Mouse (Mus musculus) heart, embryonic 10.5 days (tissue): Measurements from ENCODE around the gene Spsb4. TPM values are rescaled to one million over a fixed set of nuclear protein-coding genes. Genes with fewer than 3 reads are reported as not detected.

Experiments used
- DNase-seq: peaks from one replicate; pipeline ENCODE4 v3.0.0-alpha.2; 2017; ENCODE audit warnings: low spot score
- H3K27ac ChIP-seq: fragments of 300-500 bp; sonication (generic); 2 replicates; pipeline ENCODE4 v1.5.1; 2016; ENCODE audit warnings: mild to moderate bottlenecking
- H3K27me3 ChIP-seq: fragments of 300-500 bp; sonication (generic); 2 replicates; pipeline ENCODE4 v1.6.1; 2016; ENCODE audit warnings: mild to moderate bottlenecking; ENCODE audit not compliant: poor library complexity, insufficient read depth, severe bottlenecking
- H3K36me3 ChIP-seq: fragments of 300-500 bp; sonication (generic); 2 replicates; pipeline ENCODE4 v1.6.1; 2016; ENCODE audit warnings: mild to moderate bottlenecking, moderate library complexity
- H3K4me1 ChIP-seq: fragments of 300-500 bp; sonication (generic); 2 replicates; pipeline ENCODE4 v1.6.1; 2016; ENCODE audit warnings: mild to moderate bottlenecking
- H3K4me3 ChIP-seq: fragments of 300-500 bp; sonication (generic); 2 replicates; pipeline ENCODE4 v1.5.1; 2016; ENCODE audit warnings: mild to moderate bottlenecking, moderate library complexity
- H3K9me3 ChIP-seq: fragments of 300-500 bp; sonication (generic); 2 replicates; pipeline ENCODE4 v1.6.1; 2016; ENCODE audit warnings: mild to moderate bottlenecking, moderate library complexity
- WGBS: fragments of 180-500 bp; shearing (Covaris S2); methylation state at CpG from one replicate; pipeline ENCODE4 v1.1.7; 2016; 5-methylcytosine and 5-hydroxymethylcytosine counted together
- polyA plus RNA-seq: library from polyadenylated mRNA; unstranded; fragments of >200 nt; fragmentation: Nextera tagmentation; extraction: Ambion mirVana; gene quantifications from 2 replicates; pipeline ENCODE4 v1.2.1, GENCODE M21; 2016

Gene Spsb4
- polyA plus RNA-seq, 1 experiment from 2014 or later, result 53.5 TPM

- H3K4me1 ChIP-seq, result no peaks in the 10 kb centered on the region
- no peaks in the 10 kb centered on the region for H3K9me3 ChIP-seq
- H3K27ac ChIP-seq, result no peak overlapping the region
- WGBS, result 77% methylated on average over 12 of the region's 12 CpGs
- H3K4me3 ChIP-seq, result no peak overlapping the region
- no peaks in the 10 kb centered on the region for H3K36me3 ChIP-seq
- no peaks in the 10 kb centered on the region for H3K27me3 ChIP-seq
- DNase-seq, result no peak
Observed at GRCm38 (mm10) chr9:97027361-97027760, 8.7 kb upstream of the Spsb4 start.

DNA sequence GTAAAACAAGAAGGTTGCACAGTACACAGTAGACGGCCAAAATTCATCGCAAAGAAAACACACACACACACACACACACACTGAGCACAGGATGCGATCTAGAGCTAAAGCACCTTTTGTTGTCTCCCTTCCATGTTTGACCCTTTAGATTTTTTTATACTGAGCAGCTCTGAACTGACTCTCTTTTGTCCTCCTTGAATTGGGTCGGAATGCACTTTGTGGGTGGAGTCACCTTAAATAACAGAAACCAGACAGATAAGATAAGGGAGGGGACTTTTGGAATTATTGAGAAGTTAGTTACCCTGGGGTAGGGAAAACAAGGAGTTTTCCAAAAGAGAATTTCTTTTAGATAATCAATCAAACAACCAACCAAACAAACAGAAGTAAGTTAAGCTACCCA, 7.4 kb upstream of the Spsb4 start:
- 76% methylated on average over 4 of the region's 4 CpGs for WGBS
- no peak for DNase-seq
- Histone ChIP-seq H3K27me3 (no peaks in the 10 kb centered on the region), H3K4me1 (no peaks in the 10 kb centered on the region), H3K4me3 (no peak overlapping the region), H3K9me3 (no peaks in the 10 kb centered on the region), H3K36me3 (no peaks in the 10 kb centered on the region), H3K27ac (no peak overlapping the region)

DNA sequence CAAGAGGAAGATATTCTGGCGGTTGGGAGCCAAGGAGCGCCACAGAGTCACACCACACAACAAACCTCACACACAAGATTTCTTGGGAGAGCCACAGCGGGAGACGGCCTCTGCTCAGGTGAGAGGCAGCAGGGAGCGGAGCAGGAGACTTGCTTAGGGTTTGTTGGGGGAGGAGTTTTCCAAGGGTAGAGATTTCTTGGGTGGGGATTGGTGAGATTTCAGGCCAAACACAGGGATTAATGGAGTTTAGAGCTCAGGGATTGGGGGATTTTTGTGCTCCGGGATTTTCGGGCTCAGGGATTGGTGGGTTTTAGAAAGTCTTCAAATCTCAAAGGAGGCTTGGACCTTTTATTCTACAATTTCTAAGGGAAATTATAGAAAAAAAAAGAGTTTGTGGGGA, 5.8 kb upstream of the Spsb4 start:
- H3K4me1 ChIP-seq, result peaks cover 2% of the 10 kb centered on the region; the same call in 1 of the 2 replicates
- no peaks in the 10 kb centered on the region for H3K36me3 ChIP-seq
- no peak overlapping the region for H3K4me3 ChIP-seq
- 59% methylated on average over 7 of the region's 7 CpGs for WGBS
- no peak overlapping the region for H3K27ac ChIP-seq
- no peaks in the 10 kb centered on the region for H3K9me3 ChIP-seq
- peaks cover 7% of the 10 kb centered on the region for H3K27me3 ChIP-seq
- DNase-seq, result no peak

GRCm38 (mm10) chr9:97022948-97023347, 4.3 kb upstream of the Spsb4 start:
- H3K36me3 ChIP-seq, result no peaks in the 10 kb centered on the region
- WGBS, result 91% methylated on average over 4 of the region's 4 CpGs

GRCm38 (mm10) chr9:97022371-97022770, 3.7 kb upstream of the Spsb4 start:
- Histone ChIP-seq H3K27me3 (peaks cover 9% of the 10 kb centered on the region), H3K4me3 (no peak overlapping the region), H3K4me1 (peaks cover 22% of the 10 kb centered on the region), H3K27ac (no peak overlapping the region), H3K9me3 (no peaks in the 10 kb centered on the region), H3K36me3 (no peaks in the 10 kb centered on the region)
- 86% methylated on average over 5 of the region's 5 CpGs for WGBS
- peak; percentile 62 for DNase-seq

More at GRCm38 (mm10) chr9:97022948-97023347, 4.3 kb upstream of the Spsb4 start:
- Histone ChIP-seq H3K27me3 (peaks cover 9% of the 10 kb centered on the region), H3K4me1 (peaks cover 17% of the 10 kb centered on the region), H3K9me3 (no peaks in the 10 kb centered on the region), H3K27ac (no peak overlapping the region), H3K4me3 (no peak overlapping the region)
- DNase-seq, result peak; percentile 60

- no peak overlapping the region for H3K4me3 ChIP-seq
Observed at GRCm38 (mm10) chr9:97020152-97020551, 1.5 kb upstream of the Spsb4 start.

DNA sequence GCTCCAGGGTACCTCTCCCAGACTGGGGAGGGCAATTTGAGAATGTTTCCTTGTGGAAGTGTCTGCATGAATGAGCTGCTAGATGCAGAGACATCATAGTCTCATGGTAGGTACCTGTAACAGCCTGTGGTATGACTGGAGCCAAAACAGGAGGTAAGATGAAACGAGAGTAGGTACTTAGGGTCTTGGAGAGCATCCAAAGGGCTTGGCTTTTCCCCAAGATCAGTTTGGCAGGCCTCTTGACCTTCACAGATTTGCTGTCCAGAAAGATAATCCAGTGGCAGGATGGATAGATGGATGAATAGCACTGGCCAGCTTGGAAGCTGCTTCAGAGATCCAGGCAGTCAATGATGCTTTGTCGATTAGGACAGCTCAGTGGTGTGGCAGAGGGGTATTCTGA, 1.0 kb upstream of the Spsb4 start:
- WGBS, result 62% methylated on average over 2 of the region's 2 CpGs
- H3K27ac ChIP-seq, result no peak overlapping the region
- no peak for DNase-seq
- H3K27me3 ChIP-seq, result peaks cover 9% of the 10 kb centered on the region
- H3K4me1 ChIP-seq, result peaks cover 39% of the 10 kb centered on the region
- no peaks in the 10 kb centered on the region for H3K36me3 ChIP-seq
- H3K4me3 ChIP-seq, result 0 out of 2 replicates have a peak overlapping the region, but pooled peaks have one; percentile 76
- no peaks in the 10 kb centered on the region for H3K9me3 ChIP-seq

More at GRCm38 (mm10) chr9:97020152-97020551, 1.5 kb upstream of the Spsb4 start:
- Histone ChIP-seq H3K27me3 (peaks cover 9% of the 10 kb centered on the region), H3K9me3 (no peaks in the 10 kb centered on the region), H3K27ac (no peak overlapping the region), H3K36me3 (no peaks in the 10 kb centered on the region), H3K4me1 (peaks cover 39% of the 10 kb centered on the region)
- 77% methylated on average over 8 of the region's 8 CpGs for WGBS
- peak; percentile 47 for DNase-seq

DNA sequence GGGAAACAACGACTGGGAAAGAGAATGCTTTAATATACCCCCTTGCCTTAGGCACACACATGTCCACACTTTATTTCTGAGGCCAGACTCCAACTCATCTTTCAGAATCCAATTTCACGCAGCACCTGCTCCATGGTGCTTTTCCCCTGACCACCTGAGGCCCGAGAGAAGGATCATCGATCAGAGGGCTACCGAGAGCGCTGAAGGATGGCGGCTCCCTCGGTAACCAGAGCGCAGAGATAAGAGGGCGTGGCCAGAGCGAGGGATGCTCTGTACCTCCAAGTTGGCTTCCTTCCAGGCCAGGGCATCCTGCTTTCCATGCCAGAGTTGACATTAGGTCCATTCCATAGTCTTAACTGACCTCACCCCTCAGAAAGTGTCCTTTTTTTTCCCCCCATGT, 588 bp upstream of the Spsb4 start:
- 1% methylated on average over 11 of the region's 11 CpGs for WGBS
- H3K4me3 ChIP-seq, result peak overlapping the region; percentile 76
- H3K27ac ChIP-seq, result peak overlapping the region; percentile 93
- no peaks in the 10 kb centered on the region for H3K9me3 ChIP-seq
- DNase-seq, result peak; percentile 74
- no peaks in the 10 kb centered on the region for H3K36me3 ChIP-seq
- peaks cover 9% of the 10 kb centered on the region for H3K27me3 ChIP-seq
- H3K4me1 ChIP-seq, result peaks cover 40% of the 10 kb centered on the region

GRCm38 (mm10) chr9:97017811-97018641, 617 bp downstream of the Spsb4 start:
- H3K27ac ChIP-seq, result peak overlapping the region; percentile 93
- peaks cover 9% of the 10 kb centered on the region for H3K27me3 ChIP-seq
- WGBS, result under 1% methylated on average over 62 of the region's 62 CpGs

GRCm38 (mm10) chr9:97017121-97017810, 1.4 kb downstream of the Spsb4 start:
- peak overlapping the region; percentile 76 for H3K4me3 ChIP-seq
- peaks cover 60% of the 10 kb centered on the region for H3K4me1 ChIP-seq
- H3K36me3 ChIP-seq, result no peaks in the 10 kb centered on the region
- H3K27me3 ChIP-seq, result peaks cover 9% of the 10 kb centered on the region
- H3K27ac ChIP-seq, result peak overlapping the region; percentile 93
- WGBS, result under 1% methylated on average over 34 of the region's 34 CpGs
- DNase-seq, result peak; percentile 84
- H3K9me3 ChIP-seq, result no peaks in the 10 kb centered on the region

More at GRCm38 (mm10) chr9:97017811-97018641, 617 bp downstream of the Spsb4 start:
- Histone ChIP-seq H3K36me3 (no peaks in the 10 kb centered on the region), H3K4me1 (peaks cover 52% of the 10 kb centered on the region), H3K4me3 (peak overlapping the region; percentile 76), H3K9me3 (no peaks in the 10 kb centered on the region)
- DNase-seq, result peak; percentile 92

DNA sequence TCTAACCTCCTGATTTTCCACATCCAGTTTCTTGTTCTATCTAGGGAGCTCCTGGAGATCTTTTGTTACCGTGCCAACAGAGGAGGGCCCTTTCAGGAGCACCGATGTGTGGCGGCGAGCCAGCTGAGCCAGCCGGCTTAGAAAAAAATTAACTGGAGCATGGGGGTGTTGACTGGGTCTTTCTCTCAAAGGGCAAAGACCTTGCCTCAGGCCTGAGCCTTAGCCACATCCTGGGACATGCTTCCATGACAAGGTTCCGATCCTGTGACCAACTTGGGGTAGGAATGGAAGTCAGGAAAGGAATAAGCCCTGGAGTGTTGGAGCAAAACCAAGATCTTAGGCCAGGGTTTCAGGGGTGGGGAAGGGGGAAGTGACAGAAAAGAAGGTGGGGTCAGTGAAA, 2.9 kb downstream of the Spsb4 start:
- Histone ChIP-seq H3K4me1 (peaks cover 63% of the 10 kb centered on the region), H3K27me3 (peaks cover 9% of the 10 kb centered on the region), H3K9me3 (no peaks in the 10 kb centered on the region), H3K4me3 (no peak overlapping the region), H3K36me3 (no peaks in the 10 kb centered on the region), H3K27ac (peak overlapping the region; percentile 38)
- DNase-seq, result peak; percentile 73
- WGBS, result 26% methylated on average over 6 of the region's 6 CpGs

GRCm38 (mm10) chr9:97013698-97014097, 4.9 kb downstream of the Spsb4 start:
- Histone ChIP-seq H3K36me3 (peaks cover 10% of the 10 kb centered on the region; the same call in 1 of the 2 replicates), H3K27ac (peak overlapping the region; percentile 81), H3K27me3 (no peaks in the 10 kb centered on the region), H3K4me3 (no peak overlapping the region), H3K4me1 (peaks cover 62% of the 10 kb centered on the region), H3K9me3 (no peaks in the 10 kb centered on the region)
- 73% methylated on average over 9 of the region's 9 CpGs for WGBS
- DNase-seq, result peak; percentile 58

GRCm38 (mm10) chr9:97013153-97013552, 5.5 kb downstream of the Spsb4 start:
- DNase-seq, result peak; percentile 77
- peaks cover 15% of the 10 kb centered on the region for H3K36me3 ChIP-seq
- H3K9me3 ChIP-seq, result no peaks in the 10 kb centered on the region
- H3K27ac ChIP-seq, result peak overlapping the region; percentile 81
- peaks cover 57% of the 10 kb centered on the region for H3K4me1 ChIP-seq
- H3K4me3 ChIP-seq, result no peak overlapping the region
- H3K27me3 ChIP-seq, result no peaks in the 10 kb centered on the region
- WGBS, result 16% methylated on average over 6 of the region's 6 CpGs
